Mouse (Mus musculus) small intestine, adult 2 months (tissue): ENCODE results near the gene Slc4a8.

ENCODE experiments used
- CTCF ChIP-seq: fragments of 200-500 bp; IDR thresholded peaks from 2 replicates; pipeline ENCODE4 v1.5.1; 2012; ENCODE audit warnings: low read depth, mild to moderate bottlenecking, control low read depth, inconsistent platforms, low read length, moderate library complexity, mixed read lengths; ENCODE audit not compliant: insufficient replicate concordance, insufficient read length; ENCODE audit errors: extremely low read depth
- POLR2A ChIP-seq: fragments of 200-500 bp; IDR thresholded peaks from 2 replicates; pipeline ENCODE4 v1.6.1; 2012; ENCODE audit warnings: low read depth, mild to moderate bottlenecking, control low read depth, inconsistent platforms, low read length, moderate library complexity

- TF ChIP-seq CTCF (no peak), POLR2A (no peak)
Measured at GRCm38 (mm10) chr15:100762649-100763048, 1.1 kb downstream of the Slc4a8 start.
